Mouse (Mus musculus) kidney, postnatal 25 days (tissue): Measurements from ENCODE around the gene Mrpl48.
"Not testable (repeated sequence)": the region's sequence is repeated elsewhere in the genome, so short reads cannot be mapped to it uniquely, and the experiment has no call there.

Experiments
- DNase-seq, 2 experiments: peaks; one replicate each; pipeline ENCODE4 v3.0.0; 2021; ENCODE audit warnings: mixed read lengths in 2 of 2

Mrpl48 gene

GRCm38 (mm10) chr7:100582727-100583236 is 25.3 kb downstream of the Mrpl48 start:
- DNase-seq = peak; percentile 92 to 95

DNA sequence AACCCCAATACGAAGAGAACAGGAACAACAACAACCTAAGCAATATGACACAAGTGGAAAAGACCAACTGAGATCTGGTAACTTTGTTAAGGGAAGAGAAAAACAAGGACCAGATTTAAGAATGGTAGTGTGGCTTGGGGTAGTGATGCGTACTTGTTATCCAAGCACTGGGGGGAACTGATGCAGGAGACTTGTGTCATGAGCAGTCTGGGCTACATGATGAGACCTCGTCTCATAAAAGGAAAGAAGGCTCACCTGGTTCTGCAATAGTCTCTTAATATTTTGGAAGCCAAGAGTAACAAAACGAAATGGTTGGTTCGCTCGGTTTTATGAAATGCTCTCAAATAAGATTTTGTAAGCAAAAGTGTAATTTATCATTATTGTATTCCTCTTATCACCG is 25.9 kb downstream of the Mrpl48 start:
- no peak for DNase-seq

GRCm38 (mm10) chr7:100578794-100579193 is 29.3 kb downstream of the Mrpl48 start:
- DNase-seq = no peak

DNA sequence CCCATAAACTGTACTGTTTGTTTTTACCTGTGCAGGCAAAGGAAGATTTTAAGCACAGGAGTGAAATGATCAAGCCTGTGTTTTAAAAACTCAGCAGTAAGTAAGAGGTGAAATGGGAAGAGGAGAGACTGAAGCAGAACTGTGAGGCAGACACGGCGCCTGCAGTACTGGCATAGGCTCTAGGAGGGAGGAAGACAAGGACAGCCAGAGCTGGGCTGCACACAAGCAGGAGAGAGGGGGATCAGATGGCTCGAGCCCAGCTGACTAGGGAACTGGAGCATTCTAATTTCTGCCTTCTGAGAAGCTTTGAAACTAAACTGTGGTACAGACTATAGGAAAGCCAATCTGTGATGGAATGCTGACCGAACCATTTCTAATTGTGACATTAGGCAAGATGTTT is 35.4 kb downstream of the Mrpl48 start:
- DNase-seq = no peak

- no peak for DNase-seq
Observed at GRCm38 (mm10) chr7:100572061-100572460, 36.0 kb downstream of the Mrpl48 start.

DNA sequence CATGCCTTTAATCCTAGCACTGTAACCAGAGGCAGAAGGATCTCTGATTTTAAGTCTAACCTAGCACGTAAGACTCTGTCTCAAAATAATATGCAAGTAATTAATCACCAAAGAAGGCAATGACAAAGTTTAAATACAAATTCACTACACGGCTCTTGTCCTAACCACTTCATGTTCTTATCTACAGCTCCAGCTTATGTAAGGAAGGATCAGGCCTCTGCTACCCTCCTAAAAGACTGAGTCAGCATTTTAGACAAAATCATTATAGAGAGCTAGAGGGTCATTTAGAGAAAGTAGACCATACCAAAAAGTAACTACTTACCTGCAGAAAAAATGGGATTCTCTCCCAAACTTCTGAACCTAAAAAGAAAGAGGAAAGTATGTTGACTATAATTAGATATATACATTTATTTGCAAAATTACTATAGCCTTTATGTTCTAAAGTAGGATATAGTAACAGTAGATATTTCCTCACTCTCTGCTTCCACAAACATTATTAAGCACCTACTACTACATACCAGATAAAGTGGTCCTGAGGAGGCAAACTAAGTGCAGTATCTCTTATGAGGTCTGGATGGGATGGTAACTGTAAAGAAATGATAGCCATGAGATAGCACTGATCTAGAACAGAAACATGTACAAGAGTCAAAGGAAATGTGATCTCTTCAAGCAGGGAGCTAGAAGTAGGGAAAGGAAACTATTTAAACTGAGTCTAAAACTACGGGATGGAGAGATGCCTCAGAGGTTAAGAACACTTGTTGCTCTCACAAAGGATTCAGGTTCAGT is 37.0 kb downstream of the Mrpl48 start:
- no peak for DNase-seq

- no peak for DNase-seq
Observed at GRCm38 (mm10) chr7:100569907-100570306, 38.2 kb downstream of the Mrpl48 start.

GRCm38 (mm10) chr7:100567238-100567637 is 40.9 kb downstream of the Mrpl48 start:
- not testable (repeated sequence) for DNase-seq

DNA sequence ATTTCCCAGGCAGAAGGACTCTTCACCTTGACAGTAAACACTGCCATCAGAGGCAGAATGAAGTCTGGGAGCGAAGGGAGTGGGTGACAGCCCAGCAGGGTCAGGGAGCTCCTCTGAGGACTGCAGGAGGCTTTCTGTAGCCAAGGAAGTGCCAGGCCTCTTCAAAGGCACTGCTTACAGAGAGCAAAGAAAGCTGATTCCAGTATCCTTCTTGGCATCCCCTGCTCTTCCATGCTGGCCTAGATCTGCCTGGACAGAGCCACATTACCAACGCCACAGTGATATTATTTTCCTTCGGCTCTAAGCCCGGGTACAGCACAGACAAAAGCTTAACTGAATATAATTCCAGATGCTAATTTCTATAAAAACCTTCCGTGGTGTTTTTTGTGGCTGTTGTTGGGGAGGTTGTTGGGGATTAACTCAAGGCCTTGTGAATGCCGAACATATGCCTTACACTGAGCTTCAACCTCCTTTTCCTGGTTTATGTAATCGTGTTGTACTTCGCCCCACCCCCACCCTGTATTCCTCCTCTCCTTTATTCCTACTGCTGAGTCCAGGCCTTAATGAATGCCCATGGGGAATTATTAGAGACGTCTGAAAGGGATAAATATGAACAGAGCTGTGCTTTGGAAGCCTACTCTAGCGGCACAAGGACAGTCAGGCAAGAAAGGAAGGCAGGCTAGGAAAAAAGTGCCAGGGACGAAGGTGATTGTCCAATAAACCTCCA is 46.1 kb downstream of the Mrpl48 start:
- no peak for DNase-seq

DNA sequence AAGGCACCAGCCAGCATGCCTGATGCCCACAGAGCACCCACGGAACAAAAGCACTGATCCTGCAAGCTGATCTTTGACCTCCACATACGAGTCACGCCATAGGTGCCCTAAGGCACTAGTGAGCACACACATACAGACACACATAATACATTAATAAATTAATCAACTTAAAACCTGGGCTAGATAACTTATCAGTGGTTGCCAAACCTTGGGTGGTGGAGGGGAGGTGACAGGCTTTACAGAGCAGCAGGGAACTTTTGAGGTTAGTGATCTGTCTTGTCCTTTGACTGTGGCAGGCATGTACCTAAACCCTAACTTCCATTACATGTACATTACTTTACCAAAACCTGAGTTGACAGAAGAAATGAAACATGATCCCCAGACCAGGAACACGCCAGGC is 48.8 kb downstream of the Mrpl48 start:
- DNase-seq = no peak

GRCm38 (mm10) chr7:100557241-100557640 is 50.9 kb downstream of the Mrpl48 start:
- no peak for DNase-seq

GRCm38 (mm10) chr7:100555431-100555951 is 52.6 kb downstream of the Mrpl48 start:
- no peak for DNase-seq

GRCm38 (mm10) chr7:100554939-100555338 is 53.2 kb downstream of the Mrpl48 start:
- no peak for DNase-seq

DNA sequence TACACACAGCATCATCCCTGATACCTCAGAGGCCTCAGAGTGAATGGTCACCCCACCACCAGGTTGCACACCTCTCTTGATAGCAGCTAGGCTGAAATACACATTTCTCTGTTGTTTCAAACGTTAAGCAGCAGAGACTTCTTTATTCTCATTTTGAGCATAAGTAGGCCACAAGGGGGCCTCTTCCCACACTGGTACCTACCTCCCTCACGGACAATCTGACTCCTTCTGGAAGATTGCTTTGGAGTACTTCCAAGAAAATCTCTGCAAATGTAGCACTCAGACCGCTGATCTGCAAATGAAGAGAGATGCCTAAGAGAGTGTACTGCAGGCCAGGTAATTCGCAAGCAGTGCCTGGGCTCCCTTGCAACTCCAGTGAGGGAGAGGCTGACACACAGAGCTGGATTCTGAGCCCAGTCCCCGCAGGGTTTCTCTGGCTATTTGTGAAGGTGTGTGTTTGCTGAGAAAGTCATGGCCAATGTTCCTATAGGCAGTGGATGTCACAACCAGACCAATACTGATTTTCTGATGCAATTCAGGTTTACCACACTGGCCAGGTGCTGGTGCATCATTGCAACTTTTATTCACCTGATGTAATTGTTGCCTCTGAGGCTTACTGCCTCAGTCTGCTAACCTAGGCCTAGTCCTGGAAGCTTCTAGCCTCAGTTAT is 57.6 kb downstream of the Mrpl48 start:
- DNase-seq = peak in 1 of 2 experiments; percentile 51

DNA sequence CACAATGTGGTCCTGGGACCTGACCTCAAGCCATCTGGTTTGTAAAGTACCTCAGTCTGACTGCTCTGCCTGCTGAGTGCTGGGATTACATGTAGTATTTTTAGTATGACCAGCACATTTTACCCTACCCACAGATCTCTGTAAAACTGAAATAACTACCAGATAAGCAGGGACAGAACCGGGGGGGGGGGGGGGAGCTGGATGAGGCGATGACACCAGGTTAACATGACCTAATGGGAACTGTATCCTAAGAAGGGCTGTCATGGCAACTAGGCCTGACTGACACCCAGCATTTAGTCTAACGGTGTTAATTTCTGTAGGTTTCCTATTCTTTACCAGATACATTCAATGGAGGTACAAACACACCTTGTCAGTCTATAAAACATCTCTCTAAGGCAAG is 58.3 kb downstream of the Mrpl48 start:
- DNase-seq = no peak

DNA sequence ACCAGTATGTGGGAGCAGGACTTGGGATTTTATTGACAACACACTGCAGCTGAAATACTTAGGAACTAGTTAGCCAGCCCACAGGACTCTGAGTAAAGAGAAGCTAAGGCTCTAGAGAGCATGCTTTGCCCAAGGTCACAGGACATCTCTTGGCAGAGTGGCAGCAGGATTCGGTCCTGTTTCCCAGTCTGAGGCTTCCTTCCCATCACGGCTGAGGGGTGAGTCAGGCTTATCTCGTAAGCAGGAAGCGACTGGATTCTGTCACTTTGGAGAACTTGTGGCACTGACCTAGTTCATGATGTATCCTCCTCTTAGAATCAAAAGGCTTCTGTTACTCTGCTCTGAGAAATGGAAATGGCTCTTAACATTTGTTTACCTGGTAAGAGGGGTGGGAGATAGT is 60.5 kb downstream of the Mrpl48 start:
- no peak for DNase-seq

- DNase-seq = no peak
Observed at GRCm38 (mm10) chr7:100544437-100544836, 63.7 kb downstream of the Mrpl48 start.

DNA sequence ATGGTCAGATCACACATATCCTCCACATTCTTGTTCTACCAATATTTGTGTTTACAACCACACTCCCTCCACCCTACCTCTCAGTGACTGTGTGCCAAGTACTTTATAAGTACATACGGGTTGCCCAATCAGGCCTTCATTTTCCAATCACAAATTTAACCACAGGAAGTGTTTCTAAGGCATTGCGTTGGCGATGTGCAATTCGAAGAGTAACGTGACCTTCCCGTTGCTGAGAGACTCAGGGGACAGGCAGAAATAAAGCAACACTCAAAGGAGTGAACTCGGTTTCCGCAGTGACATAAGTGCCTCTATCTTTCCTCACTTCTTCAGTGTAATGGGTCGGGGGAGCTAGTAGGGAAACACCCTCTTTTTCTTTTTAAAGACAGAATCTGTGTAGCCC is 68.6 kb downstream of the Mrpl48 start:
- DNase-seq = no peak

DNA sequence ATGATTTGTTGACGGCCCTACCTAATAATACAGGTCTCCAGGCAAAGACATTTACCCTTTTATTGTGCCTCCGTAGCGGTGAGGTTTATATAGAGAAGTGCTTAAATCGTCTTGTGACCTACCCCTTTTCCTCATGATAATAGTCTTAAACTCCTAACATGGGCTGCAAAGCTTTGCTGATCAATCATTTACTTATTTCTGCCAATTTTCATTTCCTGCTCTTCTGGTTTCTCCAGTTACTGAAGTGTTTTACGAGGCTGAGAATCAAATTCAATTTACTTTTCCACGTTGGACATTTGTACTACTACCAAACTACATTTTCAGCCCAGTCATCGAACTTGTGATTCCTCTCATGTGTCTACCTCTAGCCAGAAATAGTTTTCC is 70.6 kb downstream of the Mrpl48 start:
- DNase-seq = no peak

- peak; percentile 87 to 95 for DNase-seq
Observed at GRCm38 (mm10) chr7:100536804-100537518, 71.1 kb downstream of the Mrpl48 start, which contains the start of gene Coa4. Gene Coa4, plus strand, starts transcription at chr7:100537071.

GRCm38 (mm10) chr7:100535831-100536230 is 72.3 kb downstream of the Mrpl48 start:
- no peak for DNase-seq

- no peak for DNase-seq
Observed at GRCm38 (mm10) chr7:100534216-100534615, 73.9 kb downstream of the Mrpl48 start.

GRCm38 (mm10) chr7:100533503-100533902 is 74.6 kb downstream of the Mrpl48 start:
- DNase-seq = no peak
